Mouse (Mus musculus) hindlimb bud, embryonic 11.5 days (tissue): Measurements from ENCODE around the gene 1700018F24Rik.
"Not testable (repeated sequence)": the region's sequence is repeated elsewhere in the genome, so short reads cannot be mapped to it uniquely, and the experiment has no call there.

Experiments used
- DNase-seq: peaks from one replicate; pipeline ENCODE4 v3.0.0-alpha.2; 2012; ENCODE audit warnings: low read depth, low spot score; ENCODE audit errors: extremely low spot score

Gene 1700018F24Rik

DNA sequence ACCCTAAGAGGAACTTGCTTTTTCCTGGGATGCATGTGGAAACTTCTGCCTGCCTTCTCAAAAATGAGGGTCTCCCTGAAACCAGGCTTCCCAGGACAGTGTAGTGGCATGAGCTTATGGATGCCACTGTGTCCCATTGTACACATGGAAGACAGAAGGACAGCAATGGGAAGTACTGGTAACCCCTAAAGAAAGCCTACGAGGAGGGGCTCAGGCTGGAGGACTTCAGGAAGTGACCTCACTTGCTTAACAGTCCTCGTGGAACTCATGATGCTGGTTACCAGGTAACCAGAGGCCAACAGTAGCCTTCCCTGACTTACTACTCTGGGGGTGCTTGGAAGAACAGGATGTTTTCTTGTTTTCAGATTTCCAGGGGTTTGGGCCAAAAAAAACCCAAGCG, at the start of gene 1700018F24Rik:
TSS of gene 1700018F24Rik (plus strand) at position 301 of the 400 bp plus-strand sequence.
- DNase-seq: not testable (repeated sequence)

DNA sequence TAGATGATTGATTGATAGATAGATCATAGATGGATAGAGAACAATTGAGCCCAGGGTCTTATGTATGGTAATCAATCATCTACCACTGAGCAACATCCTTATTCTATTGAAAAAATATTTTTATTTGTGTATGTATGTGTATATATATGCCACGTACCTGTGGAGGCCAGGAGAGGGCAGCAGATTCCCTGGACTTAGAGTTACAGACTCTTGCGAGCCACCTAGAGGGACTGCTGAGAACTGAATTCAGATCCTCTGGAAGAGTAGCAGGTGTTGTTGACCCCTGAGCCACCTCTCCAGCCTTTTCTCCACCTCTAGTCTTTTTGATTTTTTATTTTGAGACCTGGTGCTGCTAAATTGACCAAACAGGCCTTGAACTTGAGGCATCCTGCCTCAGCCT, 44.3 kb upstream of the 1700018F24Rik start:
- DNase-seq: no peak

DNA sequence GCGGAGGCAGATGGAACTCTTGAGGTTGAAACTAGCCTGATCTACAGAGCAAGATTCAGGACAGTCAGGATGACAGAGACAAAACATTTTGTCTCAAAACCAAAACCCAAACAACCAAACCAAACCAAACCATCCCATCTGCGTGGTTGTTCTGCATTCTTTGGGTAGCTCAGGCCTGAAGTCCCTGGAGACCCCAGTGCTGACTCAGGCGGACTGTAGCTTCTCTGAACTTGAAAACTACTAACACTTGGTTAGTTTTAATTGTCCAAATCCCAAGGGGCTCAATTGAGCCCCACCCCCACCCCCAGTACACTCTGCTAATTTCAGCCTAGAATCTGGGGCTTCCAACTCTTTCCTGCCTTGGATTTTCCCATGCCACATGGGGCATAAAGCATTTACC, 39.4 kb upstream of the 1700018F24Rik start:
- no peak for DNase-seq

DNA sequence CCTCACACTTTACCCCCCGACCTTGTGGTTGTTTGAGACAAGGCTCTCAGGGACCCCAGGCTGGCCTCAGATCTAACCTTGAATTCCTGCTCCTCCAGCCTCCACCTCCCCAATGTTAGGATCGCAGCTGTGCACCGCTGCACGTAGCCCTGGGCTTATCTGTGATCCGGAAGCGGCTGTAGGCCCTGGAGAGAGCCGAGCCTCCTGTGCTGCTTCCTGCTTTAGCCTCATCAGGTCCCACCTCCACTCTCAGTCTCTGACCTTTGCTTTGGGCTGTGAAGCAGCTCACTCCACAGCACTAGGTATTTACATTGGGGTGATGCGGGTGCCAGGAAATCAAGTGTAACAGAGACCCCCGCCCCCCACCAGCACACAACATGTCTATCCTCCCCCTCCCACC, 38.3 kb upstream of the 1700018F24Rik start:
- no peak for DNase-seq

- DNase-seq: no peak
Observed at GRCm38 (mm10) chr5:145005596-145005995, 37.2 kb upstream of the 1700018F24Rik start.

DNA sequence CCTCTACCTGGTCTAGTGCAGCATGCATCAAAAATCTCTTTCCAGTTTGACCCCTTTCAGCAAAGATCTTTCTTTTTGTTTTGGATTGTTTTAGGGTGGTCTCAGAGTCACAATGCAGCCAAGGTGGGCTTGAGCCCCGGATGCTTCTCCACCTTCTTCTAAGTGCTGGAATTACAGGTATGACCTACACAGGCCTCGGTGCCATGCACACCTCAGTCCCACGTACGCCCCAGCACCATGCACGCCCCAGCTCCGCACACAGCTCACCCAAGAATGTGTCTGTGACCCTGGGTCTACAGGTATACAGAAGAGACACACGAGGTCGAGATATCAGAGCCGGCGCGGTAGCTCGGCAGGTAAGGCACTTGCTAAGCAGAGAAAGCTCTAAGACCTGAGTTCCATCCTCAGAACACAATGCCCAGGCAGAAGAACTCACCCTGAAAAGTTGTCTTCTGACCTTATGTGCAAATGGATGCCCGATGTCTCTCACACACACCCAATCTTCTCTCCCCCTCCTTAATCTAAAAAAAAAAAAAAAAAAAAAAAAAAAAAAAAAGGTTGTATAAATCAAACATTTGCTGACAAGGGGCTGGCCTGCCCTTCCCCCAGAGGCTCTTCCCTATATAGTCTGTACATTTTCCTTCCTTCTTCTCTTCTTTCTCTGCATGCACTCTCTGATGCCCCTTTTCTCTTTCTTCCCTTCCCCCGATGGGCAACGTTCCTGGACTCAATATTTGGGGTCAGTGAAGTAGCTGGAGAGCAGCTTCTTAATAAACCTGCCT, 33.7 kb upstream of the 1700018F24Rik start:
- no peak for DNase-seq

DNA sequence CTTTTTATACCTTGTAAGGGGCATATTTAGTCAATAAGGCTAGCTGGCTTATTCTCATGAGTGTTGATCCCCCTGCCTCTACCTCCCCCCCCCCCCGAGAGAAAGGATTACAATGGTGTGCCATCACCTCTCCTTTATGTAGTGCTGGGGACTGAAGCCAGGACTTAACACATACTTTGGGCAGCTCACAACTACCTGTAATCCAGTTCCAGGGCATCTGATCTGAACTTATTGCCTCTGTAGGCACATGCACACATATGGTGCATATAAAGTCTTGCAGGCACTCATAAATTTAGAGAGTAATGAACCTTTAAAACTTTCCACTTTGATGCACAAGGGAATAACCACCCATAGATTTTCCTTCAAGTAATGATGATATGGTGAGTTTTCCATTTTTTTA, 28.5 kb upstream of the 1700018F24Rik start:
- no peak for DNase-seq

DNA sequence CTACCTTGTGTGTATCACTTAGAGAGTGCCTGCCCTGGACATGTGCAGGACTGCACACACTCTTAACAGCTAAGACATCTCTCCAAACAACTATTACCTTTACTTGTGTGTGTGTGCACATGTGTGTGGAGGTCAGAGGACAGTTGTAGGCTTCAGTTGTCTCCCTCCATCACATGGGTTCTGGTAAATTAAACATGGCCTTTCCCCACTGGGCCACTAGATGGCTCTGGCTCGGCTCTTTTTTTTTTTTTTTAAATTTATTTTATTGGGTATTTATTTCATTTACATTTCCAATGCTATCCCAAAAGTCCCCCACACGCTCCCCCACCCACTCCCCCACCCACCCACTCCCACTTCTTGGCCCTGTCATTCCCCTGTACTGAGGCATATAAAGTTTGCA, 26.0 kb upstream of the 1700018F24Rik start:
- not testable (repeated sequence) for DNase-seq

DNA sequence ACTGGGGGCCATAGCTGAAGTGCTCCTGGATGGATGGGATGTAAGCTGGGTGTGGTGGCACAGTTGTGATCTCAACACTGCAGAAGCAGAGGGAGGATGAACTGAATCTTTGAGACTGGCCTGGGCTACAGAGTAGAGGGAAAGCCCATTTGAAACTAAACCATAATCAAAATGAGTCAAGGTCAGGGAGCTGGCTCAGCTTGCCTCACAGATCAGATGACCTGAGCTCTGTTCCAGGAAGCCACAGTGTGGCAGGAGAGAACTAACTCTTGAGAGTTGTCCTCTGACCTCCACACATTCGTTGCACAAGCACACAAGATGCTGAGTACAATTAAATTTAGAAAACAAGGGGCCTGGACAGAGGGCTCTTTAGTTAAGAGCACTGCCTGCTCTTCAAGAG, 22.5 kb upstream of the 1700018F24Rik start:
- DNase-seq: not testable (repeated sequence)

DNA sequence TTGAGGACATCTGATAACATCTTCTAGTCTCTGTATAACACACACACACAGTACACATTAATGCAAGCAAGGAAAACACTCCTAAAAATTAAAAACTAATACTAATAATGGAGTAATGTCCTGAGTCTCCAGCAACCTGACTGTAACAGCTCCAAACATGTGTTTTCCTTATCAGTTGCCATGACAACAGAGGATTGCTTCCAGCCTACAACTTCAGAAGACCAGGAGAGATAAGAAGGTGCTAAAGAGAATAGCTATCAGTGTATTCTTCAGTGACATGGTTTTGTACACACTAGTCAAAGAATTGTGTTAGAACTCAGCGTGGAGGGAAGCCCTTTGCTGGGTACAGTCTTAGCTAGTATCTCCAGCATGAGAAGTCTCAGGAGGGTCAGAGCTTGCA, 22.1 kb upstream of the 1700018F24Rik start:
- not testable (repeated sequence) for DNase-seq

DNA sequence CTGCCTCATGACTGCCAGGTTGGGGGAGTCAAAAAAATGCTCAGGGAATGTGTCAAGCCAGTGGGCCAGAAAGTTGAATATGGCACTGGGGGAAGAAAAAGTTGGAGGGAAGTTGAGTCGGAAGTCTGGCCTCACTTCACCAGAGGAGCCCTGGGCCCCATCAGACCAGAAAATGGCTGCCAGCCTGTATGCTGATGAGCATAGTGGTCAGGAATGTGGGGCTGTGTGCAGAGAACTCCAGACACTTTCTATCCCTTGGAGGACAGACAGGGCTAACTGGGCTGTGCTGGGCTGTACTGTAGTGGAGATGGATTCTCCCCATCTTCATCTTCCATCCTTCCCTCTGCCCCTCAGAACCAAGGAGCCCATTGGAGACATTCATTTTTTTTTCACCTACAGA, 12.3 kb upstream of the 1700018F24Rik start:
- not testable (repeated sequence) for DNase-seq

DNA sequence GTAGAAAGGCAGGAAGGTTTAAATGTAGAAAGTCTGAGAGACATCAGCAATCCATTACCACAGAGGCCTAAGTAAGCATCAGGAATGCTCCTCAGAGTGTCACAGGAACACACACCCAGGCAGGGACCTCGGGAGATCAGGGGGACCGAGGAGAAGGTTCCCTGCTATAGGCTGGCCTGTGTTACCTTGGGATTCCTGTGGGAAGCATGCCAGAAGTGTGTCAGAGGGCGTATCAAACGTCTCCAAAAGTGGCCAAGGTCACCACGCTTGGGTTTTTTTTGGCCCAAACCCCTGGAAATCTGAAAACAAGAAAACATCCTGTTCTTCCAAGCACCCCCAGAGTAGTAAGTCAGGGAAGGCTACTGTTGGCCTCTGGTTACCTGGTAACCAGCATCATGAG, 10.4 kb upstream of the 1700018F24Rik start, which contains the start of gene Gm4871:
TSS of gene Gm4871 (minus strand) at position 364 of the 400 bp plus-strand sequence.
- not testable (repeated sequence) for DNase-seq

GRCm38 (mm10) chr5:145041628-145042027, 1.2 kb upstream of the 1700018F24Rik start:
- no peak for DNase-seq

DNA sequence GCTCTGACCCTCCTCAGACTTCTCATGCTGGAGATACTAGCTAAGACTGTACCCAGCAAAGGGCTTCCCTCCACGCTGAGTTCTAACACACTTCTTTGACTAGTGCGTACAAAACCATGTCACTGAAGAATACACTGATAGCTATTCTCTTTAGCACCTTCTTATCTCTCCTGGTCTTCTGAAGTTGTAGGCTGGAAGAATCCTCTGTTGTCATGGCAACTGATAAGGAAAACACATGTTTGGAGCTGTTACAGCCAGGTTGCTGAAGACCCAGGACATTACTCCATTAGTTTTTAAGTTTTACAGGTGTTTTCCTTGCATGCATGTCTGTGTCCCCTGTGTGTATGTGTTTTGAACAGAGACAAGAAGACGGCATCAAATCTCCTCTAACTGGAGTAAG, 11.4 kb downstream of the 1700018F24Rik start:
- DNase-seq: not testable (repeated sequence)

GRCm38 (mm10) chr5:145057907-145058306, 15.1 kb downstream of the 1700018F24Rik start:
- no peak for DNase-seq

- no peak for DNase-seq
Observed at GRCm38 (mm10) chr5:145058722-145059121, 15.9 kb downstream of the 1700018F24Rik start.

DNA sequence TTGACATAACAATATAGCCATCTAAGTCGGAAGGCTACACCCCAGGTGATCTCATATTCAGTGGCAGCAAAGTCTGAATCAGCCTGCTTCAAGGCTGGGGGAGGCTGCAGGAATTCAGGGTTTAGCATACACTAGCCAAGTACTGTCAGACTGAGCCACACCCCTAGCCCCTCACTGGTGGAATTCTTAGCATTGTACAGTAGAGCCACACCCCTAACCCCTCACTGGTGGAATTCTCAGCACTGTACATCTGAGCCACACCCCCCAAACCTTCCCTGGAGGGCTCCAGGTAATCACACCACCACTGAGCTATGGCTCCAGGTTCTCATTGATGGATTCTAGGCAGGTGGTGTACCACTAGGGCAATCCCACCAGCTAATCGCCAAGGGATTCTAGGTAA, 16.7 kb downstream of the 1700018F24Rik start:
- no peak for DNase-seq

DNA sequence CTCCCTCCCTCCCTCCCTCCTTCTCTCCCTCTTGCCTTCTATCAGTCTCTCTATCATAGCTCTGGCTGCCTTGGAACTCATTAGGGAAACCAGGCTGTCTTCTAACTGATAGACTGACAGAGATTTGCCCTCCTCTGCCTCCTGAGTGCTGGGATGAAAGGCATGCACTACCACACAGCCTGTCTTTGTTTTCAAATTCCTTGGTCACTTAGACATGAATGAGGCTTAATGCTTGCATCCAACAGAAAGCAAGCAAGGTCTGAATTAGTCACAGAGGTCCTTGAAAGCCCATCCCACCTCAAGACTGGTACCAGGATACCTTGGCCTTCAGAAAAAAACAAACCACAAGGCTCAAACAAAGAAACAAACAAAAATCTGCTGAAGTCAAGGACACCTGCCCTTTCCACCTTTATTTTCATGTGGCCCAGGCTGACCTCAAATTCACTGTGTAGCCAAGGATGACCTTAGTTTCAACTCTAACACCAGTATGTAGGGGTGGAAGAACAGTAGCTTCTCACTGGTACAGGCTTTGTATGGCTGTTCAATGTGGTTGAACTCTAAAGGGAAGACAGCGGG, 22.1 kb downstream of the 1700018F24Rik start:
- no peak for DNase-seq

DNA sequence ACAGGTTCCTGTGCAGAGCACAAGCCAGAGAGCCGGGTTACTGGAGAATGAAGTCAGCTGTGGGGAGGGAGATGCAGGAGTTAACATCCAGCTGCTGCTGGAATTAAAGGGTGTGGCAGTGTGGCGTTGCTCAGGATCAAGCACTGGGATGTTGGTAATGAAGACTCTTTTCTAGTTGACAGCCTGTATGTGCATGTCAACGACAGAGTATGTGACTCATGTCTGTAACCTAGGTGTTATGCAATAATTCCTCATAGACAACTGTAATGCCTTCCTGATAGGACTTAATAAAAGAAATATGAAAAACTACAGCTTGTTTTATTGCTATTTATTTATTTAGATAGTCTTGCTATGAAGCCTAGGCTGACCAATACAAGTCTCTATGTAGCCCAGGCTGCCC, 26.1 kb downstream of the 1700018F24Rik start:
- DNase-seq: no peak

DNA sequence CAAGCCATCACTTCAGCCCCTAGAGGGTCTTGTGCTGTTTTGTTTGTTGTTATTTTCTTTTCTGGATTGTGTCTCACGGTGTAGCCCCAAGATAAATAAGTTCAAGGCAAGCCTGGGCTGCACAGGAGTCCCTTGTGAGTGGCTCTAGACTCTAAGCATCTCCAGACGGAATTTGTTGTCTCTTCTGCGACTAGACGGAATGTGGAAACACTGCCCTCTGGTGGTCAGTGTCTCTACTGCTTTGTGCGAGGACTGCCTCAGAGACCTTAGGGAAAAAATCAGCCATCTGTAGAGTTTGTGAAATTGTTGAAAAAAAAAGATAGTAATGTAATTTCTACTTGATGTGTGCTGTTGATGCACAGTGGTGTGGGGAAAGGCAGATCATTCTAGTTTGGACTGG, 26.9 kb downstream of the 1700018F24Rik start:
- peak; percentile 72 for DNase-seq

GRCm38 (mm10) chr5:145071342-145071741, 28.6 kb downstream of the 1700018F24Rik start:
- no peak for DNase-seq

DNA sequence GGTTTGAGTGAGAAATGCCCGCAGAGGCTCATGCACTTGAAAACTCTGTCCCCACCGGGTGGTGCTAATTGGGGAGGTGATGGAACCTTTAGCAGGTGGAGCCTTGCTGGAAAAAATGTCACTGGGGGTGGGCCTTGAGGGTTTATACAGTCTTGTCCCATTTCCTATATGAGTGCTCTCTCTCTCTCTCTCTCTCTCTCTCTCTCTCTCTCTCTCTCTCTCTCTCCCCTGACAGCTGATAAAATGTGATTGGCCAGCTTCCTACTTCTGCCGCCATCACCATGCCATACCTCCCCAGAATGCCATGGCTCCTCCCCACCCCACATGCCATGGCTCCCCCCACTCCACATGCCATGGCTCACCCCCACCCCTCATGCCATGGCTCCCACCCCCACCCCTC, 32.3 kb downstream of the 1700018F24Rik start:
- no peak for DNase-seq
